Mouse (Mus musculus) testis, adult 2 months (tissue): Measurements from ENCODE around the gene Casc3.

Source experiments
- CTCF ChIP-seq: fragments of 200-500 bp; IDR thresholded peaks from 2 replicates; pipeline ENCODE4 v1.5.1; 2012; ENCODE audit warnings: low read depth, mild to moderate bottlenecking, inconsistent platforms, low read length, moderate library complexity; ENCODE audit not compliant: control insufficient read depth, insufficient read depth, insufficient replicate concordance
- POLR2A ChIP-seq: fragments of 200-500 bp; IDR thresholded peaks from 2 replicates; pipeline ENCODE4 v1.6.1; 2012; ENCODE audit warnings: low read depth, mild to moderate bottlenecking, inconsistent platforms, low read length, moderate library complexity; ENCODE audit not compliant: control insufficient read depth

- no peak for TF ChIP-seq CTCF
- no peak for TF ChIP-seq POLR2A
These were observed 36.3 kb upstream of the Casc3 start for GRCm38 (mm10) chr11:98768127-98769006.
